Mouse (Mus musculus) CH12.LX (cell line): ENCODE data around the gene Mn1. TPM values are rescaled to one million over a fixed set of nuclear protein-coding genes. Genes with fewer than 3 reads are reported as not detected.

ENCODE experiments used
- DNase-seq: peaks from one replicate; pipeline ENCODE4 v3.0.0-alpha.2; 2013; ENCODE audit errors: extremely low read depth
- H3K27ac ChIP-seq: 2 replicates; pipeline ENCODE4 v1.5.1; 2012; ENCODE audit warnings: low read depth, mild to moderate bottlenecking, control low read depth, moderate library complexity; ENCODE audit not compliant: insufficient read depth
- H3K27me3 ChIP-seq: replicated peaks from 2 replicates; pipeline ENCODE3; 2012; ENCODE audit warnings: inconsistent platforms
- H3K36me3 ChIP-seq, 2 experiments: replicated peaks in 1 of 2; 2 replicates each; pipeline versions ENCODE3 to v1.6.1; 2012; ENCODE audit warnings: inconsistent platforms in 1 of 2, low read length in 1 of 2, mild to moderate bottlenecking in 1 of 2, mixed read lengths in 1 of 2, moderate library complexity in 1 of 2; ENCODE audit not compliant: control insufficient read depth in 1 of 2, insufficient read depth in 1 of 2
- H3K4me1 ChIP-seq, 2 experiments: 2 replicates each; pipeline ENCODE4 v1.6.1; 2012; ENCODE audit warnings: inconsistent platforms in 1 of 2, moderate library complexity in 1 of 2; ENCODE audit not compliant: insufficient read depth in 2 of 2, control insufficient read depth in 1 of 2
- H3K4me2 ChIP-seq: 2 replicates; pipeline ENCODE4 v1.6.1; 2012; ENCODE audit warnings: low read depth, mild to moderate bottlenecking, control low read depth; ENCODE audit not compliant: poor library complexity, insufficient read depth, severe bottlenecking
- H3K4me3 ChIP-seq, 3 experiments: fragments of 150-350 bp in 1 of 3; sonication (generic) in 1 of 3; replicated peaks in 1 of 3; 2 replicates each; pipeline versions ENCODE3 to v1.5.1; 2011 to 2012; ENCODE audit warnings: low read depth in 2 of 3, low read length in 2 of 3, mild to moderate bottlenecking in 2 of 3, moderate library complexity in 2 of 3, control low read depth in 1 of 3, improper control_type of control experiment in 1 of 3, inconsistent platforms in 1 of 3, mixed read lengths in 1 of 3; ENCODE audit not compliant: poor library complexity in 1 of 3
- H3K79me2 ChIP-seq: replicated peaks from 2 replicates; pipeline ENCODE4 v1.6.1; 2012; ENCODE audit warnings: mild to moderate bottlenecking, moderate library complexity; ENCODE audit not compliant: control insufficient read depth, poor library complexity, insufficient read depth, severe bottlenecking; ENCODE audit errors: extremely low read depth
- H3K9ac ChIP-seq: 2 replicates; pipeline ENCODE4 v1.6.1; 2012; ENCODE audit warnings: low read depth, mild to moderate bottlenecking, control low read depth, moderate library complexity; ENCODE audit not compliant: insufficient read depth
- H3K9me3 ChIP-seq: replicated peaks from 2 replicates; pipeline ENCODE3; 2012; ENCODE audit warnings: low read length, inconsistent platforms, mixed read lengths
- CHD1 ChIP-seq: IDR thresholded peaks from 2 replicates; pipeline ENCODE4 v1.6.1; 2012; ENCODE audit warnings: low read depth, low read length, improper control_type of control experiment, inconsistent platforms
- CHD2 ChIP-seq: IDR thresholded peaks from 2 replicates; pipeline ENCODE4 v1.6.1; 2011; ENCODE audit warnings: low read length, improper control_type of control experiment
- EP300 ChIP-seq: IDR thresholded peaks from 2 replicates; pipeline ENCODE4 v1.6.1; 2011; ENCODE audit warnings: low read length, improper control_type of control experiment
- ETS1 ChIP-seq: conservative IDR thresholded peaks from 2 replicates; pipeline ENCODE4 v1.6.1; 2012; ENCODE audit warnings: low read depth, mild to moderate bottlenecking, inconsistent platforms, low read length, improper control_type of control experiment, moderate library complexity
- HCFC1 ChIP-seq: IDR thresholded peaks from 2 replicates; pipeline ENCODE4 v1.6.1; 2012; ENCODE audit warnings: low read depth, mild to moderate bottlenecking, inconsistent platforms, low read length, improper control_type of control experiment
- IRF4 ChIP-seq: IDR thresholded peaks from 2 replicates; pipeline ENCODE4 v1.6.1; 2014; ENCODE audit warnings: low read depth, mild to moderate bottlenecking, inconsistent platforms, low read length, improper control_type of control experiment
- JUND ChIP-seq: conservative IDR thresholded peaks from 2 replicates; pipeline ENCODE4 v1.6.1; 2011; ENCODE audit warnings: low read depth, low read length, improper control_type of control experiment
- MAZ ChIP-seq: IDR thresholded peaks from 2 replicates; pipeline ENCODE4 v1.6.1; 2012; ENCODE audit warnings: low read depth, mild to moderate bottlenecking, inconsistent platforms, low read length, improper control_type of control experiment, moderate library complexity
- MYC ChIP-seq: IDR thresholded peaks from 2 replicates; pipeline ENCODE4 v1.6.1; 2011; ENCODE audit warnings: low read depth, mild to moderate bottlenecking, improper control_type of control experiment, low read length
- POLR2AphosphoS2 ChIP-seq: IDR thresholded peaks from 2 replicates; pipeline ENCODE4 v1.6.1; 2011; ENCODE audit warnings: low read depth, low read length, improper control_type of control experiment
- RCOR1 ChIP-seq: conservative IDR thresholded peaks from 2 replicates; pipeline ENCODE4 v1.6.1; 2012; ENCODE audit warnings: low read depth, mild to moderate bottlenecking, inconsistent platforms, low read length, improper control_type of control experiment
- UBTF ChIP-seq: IDR thresholded peaks from 2 replicates; pipeline ENCODE4 v1.6.1; 2012; ENCODE audit warnings: low read depth, mild to moderate bottlenecking, inconsistent platforms, low read length, improper control_type of control experiment, moderate library complexity
- USF1 ChIP-seq: IDR thresholded peaks from 2 replicates; pipeline ENCODE4 v1.6.1; 2014; ENCODE audit warnings: low read depth, mild to moderate bottlenecking, inconsistent platforms, low read length, improper control_type of control experiment
- ZMIZ1 ChIP-seq: IDR thresholded peaks from 2 replicates; pipeline ENCODE4 v1.6.1; 2012; ENCODE audit warnings: low read depth, mild to moderate bottlenecking, inconsistent platforms, low read length, improper control_type of control experiment
- dilution Hi-C: fragments of 300-500 bp; cut with MboI; formaldehyde crosslinking; loops from 2 replicates; pipeline ENCODE4 v1.14.3; 2020; ENCODE audit warnings: low sequenced_read_pairs; ENCODE audit not compliant: extremely low pct_unique_long_range_greater_than_20kb, extremely low pct_ligation_motif_present
- in situ Hi-C: fragments of 300-500 bp; cut with MboI; formaldehyde crosslinking; loops from 3 replicates; pipeline ENCODE4 v1.14.3; 2019; ENCODE audit warnings: low sequenced_read_pairs, low pct_ligation_motif_present, low pct_unique_long_range_greater_than_20kb, mixed read lengths
- polyA plus RNA-seq: library from polyadenylated mRNA; unstranded; fragments of >175 nt; gene quantifications from 2 replicates; pipeline ENCODE4 v1.2.1, GENCODE M21; 2012; ENCODE audit warnings: low read depth; ENCODE audit not compliant: insufficient read length
- total RNA-seq, 2 experiments: library from RNA; depleted of rRNA; stranded (reverse); fragments of 300-350 nt in 1 of 2; fragments of >200 nt in 1 of 2; gene quantifications; 2 replicates each; pipeline ENCODE4 v1.2.3; 2012 to 2014

Mn1 gene
- total and polyA plus RNA-seq, 3 experiments = not detected

DNA sequence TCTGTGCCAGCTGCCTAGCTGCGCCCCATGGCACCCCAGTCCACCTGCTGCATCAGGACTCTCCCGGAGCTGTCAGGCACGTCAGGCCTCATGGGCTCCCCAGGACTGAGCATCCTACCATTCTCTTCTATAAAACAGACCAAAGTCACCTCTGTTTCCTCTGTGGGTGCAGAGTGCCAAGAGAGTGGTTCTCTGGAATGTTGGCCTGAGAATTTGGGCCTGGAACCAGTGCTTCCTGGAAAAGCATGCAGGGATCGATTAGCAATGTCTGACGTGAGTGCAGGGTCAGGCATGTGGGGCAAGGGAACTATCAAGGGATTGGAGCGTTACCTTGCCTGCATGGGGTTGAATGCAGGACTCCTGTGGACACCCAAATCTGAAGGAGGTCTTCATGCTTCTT is 59.0 kb downstream of the Mn1 start:
- H3K27me3 ChIP-seq = no peaks in the 10 kb centered on the region
- H3K27ac ChIP-seq = no peak overlapping the region
- dilution Hi-C loops = no loop called here

GRCm38 (mm10) chr5:111485907-111486306 is 68.7 kb downstream of the Mn1 start:
- no peak overlapping the region for H3K27ac ChIP-seq
- in situ Hi-C loops (no loop called here), dilution Hi-C loops (no loop called here)
- no peak overlapping the region for H3K4me2 ChIP-seq
- H3K36me3 ChIP-seq = no peaks in the 10 kb centered on the region
- no peaks in the 10 kb centered on the region for H3K4me1 ChIP-seq
- H3K9ac ChIP-seq = no peak overlapping the region
- no peaks in the 10 kb centered on the region for H3K27me3 ChIP-seq
- no peaks in the 10 kb centered on the region for H3K79me2 ChIP-seq
- no peak for TF ChIP-seq MAZ
- no peak for TF ChIP-seq ZMIZ1
- no peak for TF ChIP-seq UBTF
- no peak for TF ChIP-seq RCOR1
- no peak for TF ChIP-seq EP300
- no peak for TF ChIP-seq CHD2
- no peak for TF ChIP-seq HCFC1
- TF ChIP-seq IRF4 = no peak
- no peak for TF ChIP-seq MYC
- no peak overlapping the region for H3K4me3 ChIP-seq
- peaks cover 85% of the 10 kb centered on the region for H3K9me3 ChIP-seq
- DNase-seq = no peak

More for the DNA sequence above, 59.0 kb downstream of the Mn1 start:
- Histone ChIP-seq H3K4me3 (no peak overlapping the region), H3K36me3 (no peaks in the 10 kb centered on the region), H3K79me2 (no peaks in the 10 kb centered on the region), H3K4me1 (no peaks in the 10 kb centered on the region), H3K9ac (no peak overlapping the region), H3K9me3 (peaks cover 93% of the 10 kb centered on the region), H3K4me2 (no peak overlapping the region)
- DNase-seq = no peak
- in situ Hi-C loops = no loop called here
- TF ChIP-seq POLR2AphosphoS2 (no peak), CHD1 (no peak), ETS1 (no peak), USF1 (no peak), JUND (no peak), ZMIZ1 (no peak)
